Mouse (Mus musculus): ENCODE measurements at regions not wholly inside any gene's neighbourhood (a gene's known extent, or its start where the extent isn't known, plus 50 kb on each side); places are given as distances from the start of the nearest gene placed in this dataset.

DNA sequence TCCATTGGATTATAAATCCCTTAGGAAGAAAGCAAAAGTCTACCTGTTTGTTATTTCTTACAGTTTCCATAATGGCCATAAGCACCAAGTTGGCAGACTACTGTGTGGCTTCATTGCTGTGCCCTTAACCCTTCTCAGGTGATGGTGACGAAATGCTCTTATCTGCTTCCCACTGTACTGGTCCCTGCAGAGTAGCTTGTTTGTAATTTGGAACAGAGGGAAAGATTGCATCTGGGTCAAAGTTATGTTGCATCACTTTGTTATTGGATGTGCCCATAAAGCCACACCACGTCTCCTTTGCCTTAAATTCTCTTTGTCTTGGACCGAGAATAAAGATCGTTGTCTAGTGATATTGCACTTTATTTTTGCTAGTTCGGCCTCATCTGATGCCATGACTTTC lies 615.9 kb downstream of the Nfib start:
- DNase-seq (ENCODE audit: low spot score), result no peak

DNA sequence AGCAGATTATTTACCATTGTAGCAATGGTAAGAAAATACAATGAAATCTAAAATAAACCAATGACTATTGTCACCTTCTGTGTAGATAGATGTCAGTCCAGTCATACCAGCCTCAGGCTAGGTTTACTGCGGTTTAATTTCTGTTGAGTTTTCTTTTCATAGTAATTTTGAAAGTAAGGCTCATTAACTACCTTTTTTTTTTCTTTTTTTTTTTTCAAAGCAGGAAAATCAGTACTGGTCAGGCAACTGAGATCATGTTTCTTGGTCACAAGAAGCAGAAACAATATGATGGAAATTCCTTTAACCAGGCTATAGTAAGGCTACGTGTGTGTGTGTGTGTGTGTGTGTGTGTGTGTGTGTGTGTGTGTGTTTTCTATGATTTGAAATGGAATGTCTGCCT lies 622.0 kb downstream of the Nfib start:
- no peak for DNase-seq (ENCODE audit: low spot score)

DNA sequence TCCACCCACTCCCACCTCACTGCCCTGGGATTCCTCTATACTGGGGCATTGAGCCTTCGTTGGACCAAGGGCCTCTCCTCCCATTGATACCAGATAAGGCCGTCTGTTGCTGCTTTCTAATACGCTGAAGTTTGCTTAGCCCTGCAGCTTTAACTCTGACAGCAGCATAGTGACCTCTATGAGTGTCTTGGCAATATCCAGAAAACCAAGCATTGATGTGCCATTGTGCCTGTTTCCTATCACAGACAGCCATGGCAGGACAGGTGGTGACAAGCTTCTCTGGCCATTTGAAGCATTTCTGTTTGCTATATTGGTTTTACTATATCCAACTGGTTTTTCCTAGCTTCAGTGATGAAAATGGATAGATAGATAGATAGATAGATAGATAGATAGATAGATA lies 625.4 kb upstream of the Mpdz start:
- no peak for DNase-seq (ENCODE audit: low spot score)

DNA sequence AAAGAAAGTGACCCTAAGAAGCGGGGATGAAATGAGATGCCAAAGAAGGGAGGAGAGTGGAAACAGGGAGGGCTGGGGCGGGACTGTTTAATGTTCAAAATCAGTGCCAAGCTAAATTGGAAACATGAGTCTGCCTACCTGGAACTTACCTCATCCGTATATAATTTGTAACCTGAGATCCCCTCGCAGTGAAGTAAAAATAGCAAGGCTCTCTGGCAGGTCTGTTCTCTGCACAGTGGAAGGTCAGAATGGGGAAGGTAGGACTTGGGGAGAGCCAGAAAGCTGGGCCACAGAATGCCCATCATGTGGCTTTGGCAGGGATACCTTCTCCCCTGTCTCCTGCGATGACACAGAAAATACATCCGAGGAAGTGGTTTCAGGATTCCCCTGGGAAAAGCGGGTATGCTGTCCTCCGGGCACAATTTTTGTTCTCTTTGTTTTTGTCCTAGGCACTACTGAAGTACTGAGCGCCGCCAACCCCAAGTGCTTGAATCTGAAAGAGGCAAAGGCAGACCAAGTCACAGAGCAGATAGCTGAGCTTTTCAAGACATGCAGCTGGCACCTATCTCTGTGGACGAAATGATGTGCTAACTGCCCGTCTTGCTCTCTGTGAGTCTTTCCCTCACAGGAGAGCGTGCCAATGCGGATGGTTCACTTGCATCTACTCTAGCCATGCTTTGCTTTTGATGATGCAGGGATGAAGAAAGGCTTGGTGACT lies 623.2 kb upstream of the Mpdz start:
- peak; percentile 12 for DNase-seq (ENCODE audit: low spot score)

DNA sequence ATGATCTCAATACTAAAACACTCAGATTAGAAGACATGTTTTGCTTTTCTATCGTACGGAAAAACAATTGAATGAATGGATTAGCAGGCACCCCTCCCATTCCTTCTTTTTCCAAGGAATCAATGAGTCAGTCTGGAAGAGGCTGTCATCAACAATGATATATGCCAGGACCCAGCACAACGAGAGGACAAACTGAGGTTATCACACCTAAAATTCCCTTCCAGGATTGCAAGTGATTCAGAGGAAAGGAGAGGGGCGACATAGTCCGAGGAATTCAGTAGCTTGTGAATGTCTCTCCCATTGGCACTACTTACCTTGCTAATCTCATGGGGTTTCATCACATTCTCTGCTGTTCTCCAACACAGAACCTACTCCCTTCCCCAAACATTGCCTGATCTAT lies 620.1 kb upstream of the Mpdz start:
- no peak for DNase-seq (ENCODE audit: low spot score)

DNA sequence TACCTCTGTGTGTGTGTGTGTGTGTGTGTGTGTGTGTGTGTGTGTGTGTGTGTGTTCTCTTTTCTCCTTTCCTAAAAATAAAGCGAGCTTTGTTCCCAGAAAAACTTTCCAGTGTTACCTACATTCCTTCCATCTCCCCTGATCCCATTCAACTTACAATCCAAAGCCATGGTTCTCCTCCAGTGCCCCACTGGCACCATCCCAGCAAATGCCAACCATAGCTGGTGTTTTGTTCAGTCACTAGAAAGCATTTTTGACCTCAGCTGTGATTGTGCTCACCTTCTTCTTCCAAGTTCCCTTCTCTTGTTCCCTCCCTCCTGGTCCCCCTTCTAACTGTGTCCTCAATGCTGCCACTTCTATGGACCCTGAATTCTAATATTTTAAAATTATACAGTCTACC lies 614.1 kb upstream of the Mpdz start:
- no peak for DNase-seq (ENCODE audit: low spot score)

DNA sequence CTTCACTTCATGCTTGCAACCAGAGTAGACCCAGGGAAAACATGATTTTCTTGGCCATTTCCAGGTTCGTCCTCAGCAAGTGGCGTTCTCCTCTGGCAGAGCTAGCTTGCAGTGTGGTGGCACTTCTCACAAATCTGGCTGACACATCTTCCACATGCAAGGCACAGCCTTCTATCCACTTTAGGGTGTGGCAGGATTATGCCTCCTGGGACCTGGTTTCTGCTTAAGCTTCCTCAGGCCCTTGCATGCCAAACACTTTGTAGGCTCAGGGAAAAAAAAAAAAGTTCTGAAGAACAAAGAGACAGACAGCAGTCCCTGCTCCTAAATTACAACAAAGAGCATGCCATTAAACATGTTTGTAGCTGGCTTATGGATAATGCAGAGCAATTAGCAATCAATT lies 605.6 kb upstream of the Mpdz start:
- DNase-seq (ENCODE audit: low spot score), result no peak

DNA sequence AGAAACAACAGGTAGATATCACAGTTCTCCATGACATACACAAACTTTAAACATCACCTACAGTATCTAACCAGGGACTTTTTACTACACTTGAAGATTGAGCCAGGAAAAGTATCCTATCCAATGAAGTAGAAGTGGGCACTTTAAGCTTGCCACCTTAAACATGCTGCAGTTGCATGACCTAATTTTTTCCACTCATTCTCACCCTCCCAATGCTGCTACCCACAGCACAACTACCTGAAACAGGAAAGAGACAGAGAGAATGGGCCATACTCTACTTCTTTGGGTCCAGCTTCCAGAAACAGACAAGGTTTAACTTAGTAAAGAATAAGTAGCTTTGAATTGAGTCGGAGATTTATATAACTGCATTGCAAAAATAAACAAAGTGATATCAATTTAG lies 594.9 kb upstream of the Mpdz start:
- DNase-seq (ENCODE audit: low spot score), result no peak

DNA sequence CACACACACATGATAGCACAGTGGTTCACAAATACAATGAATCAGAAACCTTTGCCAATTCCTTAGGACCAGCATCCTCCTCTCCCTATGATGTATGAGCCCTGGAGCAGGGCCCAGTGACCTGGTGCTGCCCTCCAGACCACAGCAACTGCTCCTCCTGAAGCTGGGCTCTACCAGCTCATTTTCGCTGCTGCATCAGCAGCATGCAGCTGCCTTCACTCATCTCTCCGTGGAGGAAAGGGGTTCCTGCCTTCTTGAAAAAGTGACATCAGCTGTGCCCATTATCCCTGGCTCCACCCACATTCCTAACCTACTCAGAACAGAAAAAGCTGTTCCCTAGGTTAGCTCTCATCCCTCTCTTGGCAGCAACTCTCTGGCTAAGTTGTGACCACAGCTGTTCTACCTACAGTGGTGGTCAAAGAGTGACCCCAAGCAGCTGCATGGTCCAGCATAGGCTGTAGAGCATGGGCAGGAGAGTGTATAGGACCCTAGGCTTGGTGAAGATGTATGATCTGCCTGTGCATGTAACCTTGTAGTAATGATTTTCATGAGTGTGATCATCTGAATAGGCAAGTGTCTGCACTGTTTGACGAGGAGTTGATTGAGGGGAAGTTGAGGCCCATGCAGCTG lies 592.6 kb upstream of the Mpdz start:
- DNase-seq (ENCODE audit: low spot score), result peak; percentile 19

DNA sequence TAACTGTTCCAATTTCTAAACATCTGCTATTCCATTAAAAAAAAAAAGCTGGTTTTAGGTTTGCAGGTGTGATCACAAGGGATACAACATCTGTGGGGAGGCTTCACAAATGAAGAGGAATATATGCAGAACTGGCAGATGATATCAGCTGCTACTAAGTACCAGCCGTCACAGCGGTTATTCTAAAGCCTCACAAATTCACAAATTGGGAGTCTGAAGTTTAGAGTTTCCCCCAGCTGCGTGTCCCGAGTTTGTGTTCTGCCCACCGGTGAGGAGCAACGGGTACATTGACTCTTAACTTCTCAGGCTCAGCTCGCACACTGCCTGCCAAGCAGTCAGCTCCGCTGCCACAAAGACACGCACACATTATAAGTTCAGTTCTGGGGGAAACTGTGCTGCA lies 586.6 kb upstream of the Mpdz start:
- no peak for DNase-seq (ENCODE audit: low spot score)

DNA sequence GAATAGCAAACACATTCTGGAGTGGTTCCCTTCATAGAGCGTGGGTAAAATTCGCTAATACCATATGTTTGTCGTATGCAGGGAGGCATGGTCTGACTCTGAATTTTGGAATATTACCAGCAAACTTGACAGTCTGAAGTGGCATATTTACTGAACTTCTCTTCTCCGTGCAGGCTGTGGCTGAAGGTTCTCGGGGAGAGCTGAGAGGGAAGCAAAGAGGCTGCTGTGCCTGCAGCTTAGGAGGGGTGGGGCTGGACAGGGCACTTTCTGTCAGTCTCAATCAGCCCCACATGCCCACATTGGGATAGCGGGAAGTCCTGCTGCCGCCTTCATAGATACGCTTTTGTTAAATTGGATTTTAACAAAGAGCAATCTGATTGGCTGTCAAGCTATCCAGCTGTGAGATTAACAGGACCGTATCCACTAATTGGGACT lies 584.8 kb upstream of the Mpdz start:
- no peak for DNase-seq (ENCODE audit: low spot score)

DNA sequence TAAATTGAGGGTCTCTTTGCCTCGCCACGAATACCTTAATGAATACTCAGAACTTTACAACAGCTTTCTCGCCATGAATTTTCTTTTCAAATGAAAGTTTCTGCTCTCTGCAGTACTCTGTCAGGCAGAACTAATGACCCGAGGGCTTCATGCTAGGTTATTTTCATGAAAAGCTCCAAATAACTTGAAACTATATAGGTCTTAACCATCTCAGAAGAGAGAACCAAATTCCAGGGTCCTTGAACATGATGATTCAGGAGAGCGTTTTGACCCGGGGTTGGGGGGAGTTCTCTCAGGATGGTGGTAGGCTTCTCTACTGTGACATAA lies 558.8 kb upstream of the Mpdz start:
- no peak for DNase-seq (ENCODE audit: low spot score)

DNA sequence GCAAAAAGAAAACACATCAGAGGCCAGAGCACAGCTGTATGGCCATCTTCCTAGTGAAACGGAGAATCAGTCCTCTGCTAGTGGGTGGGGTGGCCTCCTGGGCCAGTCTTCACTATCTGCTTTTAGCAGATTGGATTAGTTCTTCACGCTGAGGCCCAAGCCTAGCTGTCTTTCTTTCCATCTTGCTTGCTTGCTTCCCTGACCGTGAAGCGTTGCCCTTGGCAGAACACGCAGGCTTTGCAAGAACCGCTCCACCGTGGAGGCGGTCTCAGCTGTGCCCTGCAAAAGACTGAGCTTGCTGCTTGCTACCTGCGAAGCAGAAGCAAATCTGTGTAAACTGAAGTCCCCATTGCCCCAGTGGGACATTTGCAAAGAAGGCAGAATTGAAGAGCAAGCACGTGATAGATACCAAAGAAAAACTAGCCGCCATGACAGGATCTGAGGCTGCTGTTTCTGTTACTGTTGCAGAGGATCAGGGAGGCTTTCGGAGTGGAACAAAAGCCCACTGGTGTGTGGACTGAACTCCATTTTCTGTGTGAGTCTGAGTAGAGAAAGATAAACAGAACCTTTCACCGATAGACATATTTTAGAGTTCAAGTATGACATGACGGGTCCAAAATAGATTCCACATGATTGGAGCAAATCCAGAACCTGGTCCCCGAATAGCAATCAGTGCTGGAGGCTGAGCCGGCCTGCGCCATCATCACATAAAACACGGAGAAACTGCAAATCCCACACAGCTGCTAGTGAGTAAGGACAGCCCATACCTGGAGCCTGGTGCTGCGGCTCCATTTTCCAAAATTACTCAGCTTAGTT lies 558.2 kb upstream of the Mpdz start:
- DNase-seq (ENCODE audit: low spot score), result no peak

DNA sequence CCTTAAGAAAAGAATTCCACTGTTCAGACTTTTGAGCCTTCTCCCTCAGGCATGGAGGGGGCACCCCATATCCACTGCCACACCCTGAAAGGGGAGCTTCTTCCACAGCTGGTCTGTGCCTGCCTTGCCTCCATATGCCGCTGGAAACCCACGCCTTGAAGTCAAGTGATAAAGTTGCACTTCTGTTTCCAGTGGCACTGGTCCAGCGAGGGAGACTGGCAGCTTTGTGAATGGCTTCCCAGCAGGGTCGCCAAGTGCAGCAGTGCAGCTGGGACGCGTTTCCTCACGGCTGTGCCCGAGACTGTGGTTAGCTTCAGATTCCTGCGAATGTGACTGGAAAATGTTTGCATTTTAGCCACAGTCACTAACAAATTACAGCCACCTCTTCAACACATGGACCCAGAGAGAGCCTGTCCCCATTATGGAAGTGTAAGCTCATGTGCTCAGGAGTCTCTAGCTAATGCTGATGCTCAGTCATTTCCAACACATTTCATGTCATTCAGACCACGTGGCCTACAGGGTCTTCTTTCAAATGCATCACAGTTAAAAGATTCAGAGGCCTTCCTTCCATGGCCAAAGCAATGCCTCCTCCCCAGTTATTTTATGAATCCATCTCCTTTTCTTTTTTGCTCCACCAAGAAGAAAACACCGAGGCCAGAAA lies 557.2 kb upstream of the Mpdz start:
- DNase-seq (ENCODE audit: low spot score), result peak; percentile 10

DNA sequence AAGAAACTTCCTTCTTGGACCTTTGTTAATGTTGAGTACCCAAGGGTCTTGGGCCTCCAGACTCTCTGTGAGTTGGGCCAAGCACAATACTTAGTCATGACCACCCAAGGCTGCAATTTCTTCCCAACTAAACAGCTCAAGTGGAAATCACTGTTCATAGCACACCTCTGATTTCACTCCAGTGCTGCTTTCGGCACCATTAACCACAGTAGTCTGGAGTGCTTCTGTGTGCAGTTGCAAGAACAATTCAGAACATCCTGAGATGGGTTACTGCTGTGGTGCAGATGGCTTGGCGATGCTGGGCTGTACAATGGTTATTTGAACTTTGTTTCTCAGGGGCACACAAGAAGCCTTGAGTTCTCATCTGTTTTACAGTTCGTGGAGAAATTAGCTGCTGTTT lies 556.5 kb upstream of the Mpdz start:
- no peak for DNase-seq (ENCODE audit: low spot score)

DNA sequence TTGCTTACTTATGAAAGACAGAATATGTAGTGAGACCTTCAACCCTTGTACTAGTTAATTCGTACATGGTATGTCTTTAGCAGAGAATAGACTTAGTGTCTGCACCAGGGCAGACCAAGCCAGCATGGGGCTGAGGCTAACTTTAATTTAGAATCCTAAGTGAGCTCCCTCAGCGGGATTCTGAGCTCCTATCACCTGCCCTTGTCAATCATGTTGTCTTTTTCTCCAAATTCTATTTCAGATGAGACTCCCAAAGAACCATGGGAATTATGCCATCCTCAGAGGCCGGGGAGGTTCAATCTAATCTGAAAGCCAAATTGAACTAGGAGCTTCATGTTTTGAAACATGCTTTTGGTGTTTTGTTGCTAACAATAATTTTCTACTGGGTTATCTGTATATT lies 553.8 kb upstream of the Mpdz start:
- DNase-seq (ENCODE audit: low spot score), result no peak

DNA sequence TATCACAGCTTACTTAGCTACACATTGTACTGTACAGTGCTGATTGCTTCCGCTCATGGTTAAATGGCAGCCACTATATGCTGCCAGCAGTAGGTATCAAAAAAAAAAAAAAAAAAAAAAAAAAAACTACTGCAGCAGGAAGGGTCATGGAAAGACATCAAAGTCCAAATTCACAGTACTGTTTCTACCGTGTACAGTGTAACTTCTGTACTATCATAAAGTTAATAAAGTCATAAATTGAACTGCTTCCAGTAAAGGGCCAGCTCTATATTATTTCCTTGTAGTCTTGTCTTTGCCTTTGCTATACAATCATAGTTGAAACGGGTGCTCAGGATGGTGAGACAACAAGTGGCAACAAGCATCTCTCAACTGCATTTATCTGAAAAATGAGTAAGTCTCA lies 552.6 kb upstream of the Mpdz start:
- DNase-seq (ENCODE audit: low spot score), result no peak

DNA sequence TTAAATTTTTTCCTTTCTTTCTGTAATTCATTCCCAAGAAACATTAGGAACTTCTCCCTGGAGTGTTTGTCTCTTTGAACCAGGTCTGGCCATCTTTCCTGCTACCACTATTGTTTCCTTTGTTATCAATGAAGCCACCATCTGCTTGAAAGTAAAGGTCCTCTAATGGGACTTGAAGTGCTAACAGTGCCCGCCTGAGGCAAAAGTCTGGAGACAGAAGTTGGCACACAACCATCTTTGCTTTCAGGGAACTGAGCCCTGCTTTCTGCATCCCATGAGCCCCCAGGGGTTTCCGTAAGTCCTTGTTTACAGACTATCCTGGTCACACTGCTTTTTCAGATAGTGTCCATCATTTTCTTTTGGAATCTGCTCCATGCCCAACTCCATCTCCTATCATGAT lies 546.2 kb upstream of the Mpdz start:
- no peak for DNase-seq (ENCODE audit: low spot score)

DNA sequence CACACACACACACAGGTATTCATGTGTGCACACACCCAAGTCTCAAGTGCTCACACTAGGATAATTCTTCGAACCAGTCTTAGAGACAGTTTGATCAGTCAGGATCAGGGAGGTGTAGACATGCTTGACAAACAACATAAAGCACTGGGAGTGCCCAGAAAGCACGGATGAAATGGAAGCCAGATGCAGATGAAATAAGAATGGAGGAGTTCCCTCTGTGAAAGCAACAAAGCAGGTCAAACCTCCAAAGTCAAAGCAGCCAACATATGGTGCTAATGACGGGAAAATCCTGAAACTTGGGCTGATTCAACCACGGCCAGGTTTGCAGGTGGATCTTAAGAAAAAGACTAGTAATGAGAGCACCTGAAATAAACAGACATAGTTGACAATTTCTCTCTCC lies 544.0 kb upstream of the Mpdz start:
- no peak for DNase-seq (ENCODE audit: low spot score)

DNA sequence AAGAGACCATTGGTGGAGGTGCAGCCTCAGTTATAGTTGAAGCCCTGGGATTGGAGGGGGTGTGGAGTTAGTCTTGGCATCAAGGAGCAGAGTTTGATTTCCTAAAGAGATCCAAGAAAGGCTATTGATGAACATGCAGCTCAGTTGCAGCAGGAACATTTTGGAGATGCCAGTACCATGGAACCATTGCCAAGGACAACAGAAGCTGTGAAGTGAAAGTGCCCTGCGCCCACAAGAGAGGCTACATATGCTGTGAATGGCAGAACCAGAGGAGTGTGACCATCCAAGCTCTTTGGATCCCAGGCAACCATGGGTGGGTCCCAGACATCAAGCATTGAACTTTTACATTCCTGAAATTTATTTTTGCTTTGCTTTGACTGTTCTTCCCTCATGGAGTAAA lies 539.2 kb upstream of the Mpdz start:
- DNase-seq (ENCODE audit: low spot score), result no peak

DNA sequence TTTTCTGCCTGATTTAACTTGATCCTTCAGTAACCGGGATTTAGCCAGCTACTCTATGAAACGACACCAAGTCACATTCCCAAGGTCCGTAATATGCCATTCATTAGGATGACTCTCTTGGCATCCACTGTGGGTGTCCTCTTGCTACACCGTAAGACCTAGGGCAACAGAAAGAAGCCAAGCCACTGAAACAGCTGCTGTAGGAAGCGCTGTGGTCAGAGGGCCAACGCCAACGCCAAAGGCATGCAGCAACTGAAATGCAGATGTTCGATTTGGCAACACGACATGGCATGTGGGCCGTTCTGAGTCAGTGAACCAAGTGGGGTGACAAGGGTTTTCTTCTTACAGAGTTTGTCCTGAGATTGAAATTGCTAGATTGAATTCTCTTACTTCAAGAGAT lies 527.9 kb upstream of the Mpdz start:
- DNase-seq (ENCODE audit: low spot score), result no peak

DNA sequence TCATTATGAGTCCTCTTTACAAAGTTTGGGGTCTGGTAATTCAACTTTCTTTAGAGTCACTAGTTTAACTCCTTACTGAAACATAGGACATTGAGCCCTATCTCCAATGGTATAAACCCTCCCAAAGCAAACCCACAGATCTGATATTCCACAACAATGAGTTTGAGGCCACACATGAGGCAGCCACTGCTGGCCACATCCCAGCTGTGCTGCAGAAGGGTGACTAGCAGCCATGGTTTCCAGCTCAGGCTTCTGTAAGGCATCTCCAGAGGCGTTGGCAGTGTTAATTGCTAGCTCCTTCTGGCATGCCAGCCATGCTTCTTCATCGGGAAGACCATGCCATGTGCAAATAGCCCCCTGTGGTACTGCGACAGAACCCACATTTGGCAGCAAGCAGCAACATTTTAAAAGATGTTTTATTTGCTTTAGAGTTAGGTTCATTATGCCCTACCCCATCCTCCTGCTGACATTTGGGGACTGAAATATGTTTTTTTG lies 527.1 kb upstream of the Mpdz start:
- no peak for DNase-seq (ENCODE audit: low spot score)

Measured in embryo, embryonic 10 days (tissue).